Mouse (Mus musculus) heart, embryonic 13.5 days (tissue): ENCODE data around the gene Gm28305. TPM values are rescaled to one million over a fixed set of nuclear protein-coding genes. Genes with fewer than 3 reads are reported as not detected.

ENCODE experiments used
- ATAC-seq: fragments of 200-750 bp; cut with Nextera tagmentation; 2 replicates; pipeline ENCODE4 v1.8.0; 2017; ENCODE audit warnings: moderate TSS enrichment; ENCODE audit not compliant: insufficient number of reproducible peaks, low FRiP score, low TSS enrichment; ENCODE audit errors: extremely low read depth
- H3K27ac ChIP-seq: fragments of 300-500 bp; sonication (generic); replicated peaks from 2 replicates; pipeline ENCODE4 v1.5.1; 2015; ENCODE audit warnings: moderate library complexity, mild to moderate bottlenecking, inconsistent platforms
- H3K27me3 ChIP-seq: fragments of 300-500 bp; sonication (generic); replicated peaks from 2 replicates; pipeline ENCODE4 v1.6.1; 2015; ENCODE audit warnings: mild to moderate bottlenecking, inconsistent platforms
- H3K36me3 ChIP-seq: fragments of 300-500 bp; sonication (generic); 2 replicates; pipeline ENCODE4 v1.6.1; 2015; ENCODE audit warnings: mild to moderate bottlenecking, inconsistent platforms
- H3K4me1 ChIP-seq: fragments of 300-500 bp; sonication (generic); 2 replicates; pipeline ENCODE4 v1.6.1; 2015; ENCODE audit warnings: inconsistent platforms
- H3K4me2 ChIP-seq: fragments of 300-500 bp; sonication (generic); 2 replicates; pipeline ENCODE4 v1.6.1; 2015; ENCODE audit warnings: inconsistent platforms, mild to moderate bottlenecking, moderate library complexity
- H3K4me3 ChIP-seq: fragments of 300-500 bp; sonication (generic); 2 replicates; pipeline ENCODE4 v1.5.1; 2015; ENCODE audit warnings: moderate library complexity, mild to moderate bottlenecking, inconsistent platforms
- H3K9ac ChIP-seq: fragments of 300-500 bp; sonication (generic); 2 replicates; pipeline ENCODE4 v1.6.1; 2015; ENCODE audit warnings: inconsistent platforms, mild to moderate bottlenecking, moderate library complexity
- H3K9me3 ChIP-seq: fragments of 300-500 bp; sonication (generic); 2 replicates; pipeline ENCODE4 v1.6.1; 2016; ENCODE audit warnings: inconsistent platforms
- WGBS: fragments of 180-500 bp; shearing (Covaris S2); methylation state at CpG from one replicate; pipeline ENCODE4 v1.1.7; 2015; ENCODE audit warnings: mixed read lengths; 5-methylcytosine and 5-hydroxymethylcytosine counted together
- polyA plus RNA-seq: library from polyadenylated mRNA; unstranded; fragments of >200 nt; fragmentation: Nextera tagmentation; extraction: Ambion mirVana; gene quantifications from 2 replicates; pipeline ENCODE4 v1.2.1, GENCODE M21; 2015

Gm28305 gene
- polyA plus RNA-seq, 1 experiment from 2014 or later: not detected

DNA sequence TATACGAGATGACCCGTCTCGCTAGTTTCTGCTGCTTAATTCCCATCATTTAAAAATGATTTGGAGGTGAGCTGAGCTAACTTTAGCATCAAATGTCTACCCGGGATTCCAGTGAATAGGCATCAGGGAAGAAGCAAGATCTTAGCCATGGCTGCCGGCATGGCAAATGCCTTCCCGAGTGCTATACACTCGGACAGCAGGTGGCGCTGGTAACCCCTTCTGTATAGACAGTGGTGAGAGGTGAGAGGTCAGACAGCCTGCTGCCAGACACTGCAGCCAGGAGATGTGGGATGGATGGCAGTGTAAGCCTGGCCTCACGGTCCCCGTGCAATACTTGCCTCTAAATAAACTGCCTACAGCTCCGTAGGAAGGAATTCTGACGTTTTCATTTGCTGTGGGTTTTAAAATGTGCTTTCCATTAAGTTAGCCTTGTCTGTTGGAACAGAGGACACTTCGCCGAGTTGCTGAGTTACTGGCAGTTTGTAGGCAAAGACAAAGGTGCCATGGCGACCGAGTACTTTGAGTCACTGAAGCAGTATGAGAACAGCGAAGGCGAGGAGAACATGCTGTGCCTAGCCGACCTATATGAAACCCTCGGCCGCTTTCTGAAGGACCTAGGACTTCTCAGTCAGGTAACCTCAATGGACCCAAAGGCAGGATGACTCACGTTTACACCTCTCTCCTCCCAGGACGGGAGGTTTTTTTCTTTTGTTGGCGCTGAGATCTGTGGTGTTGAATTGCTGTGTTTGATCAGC is 5.0 kb upstream of the Gm28305 start:
- H3K9me3 ChIP-seq: no peaks in the 10 kb centered on the region
- WGBS: 49% methylated on average over 24 of the region's 24 CpGs
- H3K27ac ChIP-seq: no peak overlapping the region
- no peak overlapping the region for H3K4me3 ChIP-seq
- no peaks in the 10 kb centered on the region for H3K27me3 ChIP-seq
- H3K4me2 ChIP-seq: no peak overlapping the region
- H3K4me1 ChIP-seq: peaks cover 14% of the 10 kb centered on the region
- ATAC-seq: no peak
- peaks cover 75% of the 10 kb centered on the region for H3K36me3 ChIP-seq
- H3K9ac ChIP-seq: no peak overlapping the region

DNA sequence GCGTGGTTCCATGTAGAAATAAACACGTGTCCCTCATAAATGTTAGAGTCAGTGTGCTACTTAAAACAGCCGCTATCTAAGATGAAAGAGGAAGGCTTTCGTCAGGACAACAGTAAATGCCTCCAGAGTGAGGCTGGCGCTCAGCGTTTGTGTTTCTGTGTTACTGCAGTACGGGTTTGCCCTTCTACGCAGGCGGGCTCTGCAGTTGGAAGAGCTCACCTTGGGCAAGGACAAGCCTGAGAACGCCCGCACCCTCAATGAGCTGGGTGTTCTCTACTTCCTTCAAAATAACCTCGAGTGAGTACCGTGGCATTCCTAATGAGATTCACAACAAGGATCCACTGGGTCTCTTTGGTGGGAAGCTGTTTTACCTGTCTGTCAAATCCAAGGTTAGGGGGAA is 2.2 kb upstream of the Gm28305 start:
- peak overlapping the region; percentile 34 for H3K27ac ChIP-seq

DNA sequence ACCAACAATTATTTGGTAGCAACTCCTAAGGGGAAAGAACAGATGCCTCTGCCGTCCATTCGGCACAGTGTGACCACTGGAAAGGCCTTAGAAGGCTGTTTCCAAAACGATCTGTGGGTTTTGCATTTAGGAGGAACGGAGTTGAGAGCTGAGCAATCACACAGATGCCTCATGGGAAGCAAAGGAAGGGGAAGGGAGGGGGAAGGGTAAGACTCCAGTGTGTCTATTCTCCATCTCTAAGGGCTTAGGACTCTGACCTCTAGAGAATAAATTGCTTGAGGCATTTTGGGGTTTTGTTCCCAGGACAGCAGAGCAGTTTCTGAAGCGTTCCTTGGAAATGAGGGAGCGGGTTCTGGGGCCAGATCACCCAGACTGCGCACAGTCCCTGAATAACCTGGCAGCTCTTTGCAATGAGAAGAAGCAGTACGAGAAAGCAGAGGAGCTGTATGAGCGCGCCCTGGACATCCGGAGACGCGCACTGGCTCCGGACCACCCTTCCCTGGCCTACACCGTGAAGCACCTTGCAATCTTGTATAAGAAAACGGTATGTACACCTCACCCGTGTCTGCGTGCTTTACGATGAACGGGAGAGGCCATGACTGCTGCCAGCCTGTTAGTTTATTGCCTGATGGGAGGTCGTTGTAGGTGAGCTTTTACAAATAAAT is 1.3 kb upstream of the Gm28305 start:
- Histone ChIP-seq H3K27me3 (no peaks in the 10 kb centered on the region), H3K4me1 (peaks cover 14% of the 10 kb centered on the region), H3K27ac (no peak overlapping the region), H3K4me2 (no peak overlapping the region), H3K9ac (no peak overlapping the region), H3K36me3 (peaks cover 60% of the 10 kb centered on the region), H3K9me3 (no peaks in the 10 kb centered on the region), H3K4me3 (no peak overlapping the region)
- 83% methylated on average over 21 of the region's 21 CpGs for WGBS
- no peak for ATAC-seq

More for the DNA sequence above, 2.2 kb upstream of the Gm28305 start:
- H3K9ac ChIP-seq: no peak overlapping the region
- no peak overlapping the region for H3K4me3 ChIP-seq
- H3K4me1 ChIP-seq: peaks cover 14% of the 10 kb centered on the region
- ATAC-seq: no peak
- no peaks in the 10 kb centered on the region for H3K9me3 ChIP-seq
- 77% methylated on average over 13 of the region's 13 CpGs for WGBS
- no peak overlapping the region for H3K4me2 ChIP-seq
- H3K27me3 ChIP-seq: no peaks in the 10 kb centered on the region
- peaks cover 61% of the 10 kb centered on the region for H3K36me3 ChIP-seq

DNA sequence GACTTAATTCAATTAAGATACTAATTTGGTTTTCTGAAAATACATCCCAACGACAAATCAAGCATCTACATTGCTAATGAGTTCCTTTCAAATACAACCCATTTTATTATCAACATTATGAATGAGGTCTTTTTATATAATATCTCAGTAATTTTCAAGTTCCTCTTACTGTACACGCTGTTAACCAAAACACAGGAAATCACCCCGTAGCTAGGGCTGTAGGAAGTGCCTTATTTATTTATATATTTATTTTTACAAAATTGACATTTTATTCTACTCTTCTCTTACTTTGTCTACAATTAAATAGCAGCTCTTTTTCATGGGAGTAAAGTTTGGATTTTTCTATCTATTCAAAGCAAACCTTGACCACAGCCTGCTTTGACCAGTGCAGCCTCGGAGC is 720 bp upstream of the Gm28305 start:
- peaks cover 56% of the 10 kb centered on the region for H3K36me3 ChIP-seq
- H3K27ac ChIP-seq: no peak overlapping the region
- H3K4me2 ChIP-seq: no peak overlapping the region
- H3K9ac ChIP-seq: no peak overlapping the region
- H3K9me3 ChIP-seq: no peaks in the 10 kb centered on the region
- WGBS: 78% methylated on average over 4 of the region's 4 CpGs
- no peaks in the 10 kb centered on the region for H3K27me3 ChIP-seq
- ATAC-seq: no peak
- no peak overlapping the region for H3K4me3 ChIP-seq
- peaks cover 14% of the 10 kb centered on the region for H3K4me1 ChIP-seq

DNA sequence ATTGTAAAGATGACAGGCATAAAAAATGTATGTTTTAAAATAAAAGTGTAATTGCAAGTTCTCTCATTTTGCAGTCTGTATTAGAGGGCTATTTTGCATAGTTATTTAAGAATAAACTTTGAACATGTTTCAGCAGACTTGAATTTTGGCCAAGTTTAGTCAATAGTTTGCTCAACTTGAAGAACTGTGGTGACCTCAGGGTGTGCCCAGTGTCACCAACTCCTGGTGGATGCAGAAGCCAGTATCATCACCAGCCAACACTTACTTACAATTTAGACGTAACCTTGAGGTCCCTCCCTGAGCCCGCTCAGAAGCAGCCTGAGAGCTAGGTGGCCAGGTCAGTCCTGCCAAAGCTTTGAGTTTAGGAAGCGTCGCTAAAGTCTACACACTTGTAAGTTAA is 3.2 kb downstream of the Gm28305 start:
- ATAC-seq: no peak
- H3K27me3 ChIP-seq: no peaks in the 10 kb centered on the region
- WGBS: 71% methylated on average over 4 of the region's 4 CpGs
- no peak overlapping the region for H3K4me3 ChIP-seq
- H3K27ac ChIP-seq: no peak overlapping the region
- no peak overlapping the region for H3K9ac ChIP-seq
- H3K36me3 ChIP-seq: peaks cover 61% of the 10 kb centered on the region
- H3K4me2 ChIP-seq: no peak overlapping the region
- no peaks in the 10 kb centered on the region for H3K9me3 ChIP-seq
- no peaks in the 10 kb centered on the region for H3K4me1 ChIP-seq

DNA sequence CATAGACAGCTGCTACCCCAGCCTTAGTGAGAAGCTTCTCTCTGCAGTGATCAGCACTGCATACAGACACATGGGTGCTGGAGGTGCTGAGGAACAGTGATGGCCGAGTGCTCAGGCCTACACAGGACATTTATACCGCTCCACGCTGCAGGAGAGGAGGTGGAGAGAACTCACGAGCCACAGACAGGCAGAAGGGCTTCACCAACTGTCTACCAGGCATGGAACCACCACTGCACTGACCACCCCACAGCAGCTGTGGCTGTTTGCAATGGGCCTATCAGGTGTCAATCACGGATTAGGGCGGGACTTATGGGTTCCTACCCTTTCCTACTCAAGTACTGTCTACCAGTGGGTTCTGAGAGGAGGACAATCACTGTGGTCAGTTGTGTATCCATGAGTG is 10.6 kb downstream of the Gm28305 start:
- Histone ChIP-seq H3K27me3 (no peaks in the 10 kb centered on the region), H3K27ac (no peak overlapping the region), H3K4me2 (no peak overlapping the region), H3K9me3 (no peaks in the 10 kb centered on the region), H3K4me3 (no peak overlapping the region), H3K36me3 (peaks cover 99% of the 10 kb centered on the region), H3K9ac (no peak overlapping the region), H3K4me1 (no peaks in the 10 kb centered on the region)
- 86% methylated on average over 6 of the region's 6 CpGs for WGBS
- ATAC-seq: no peak

DNA sequence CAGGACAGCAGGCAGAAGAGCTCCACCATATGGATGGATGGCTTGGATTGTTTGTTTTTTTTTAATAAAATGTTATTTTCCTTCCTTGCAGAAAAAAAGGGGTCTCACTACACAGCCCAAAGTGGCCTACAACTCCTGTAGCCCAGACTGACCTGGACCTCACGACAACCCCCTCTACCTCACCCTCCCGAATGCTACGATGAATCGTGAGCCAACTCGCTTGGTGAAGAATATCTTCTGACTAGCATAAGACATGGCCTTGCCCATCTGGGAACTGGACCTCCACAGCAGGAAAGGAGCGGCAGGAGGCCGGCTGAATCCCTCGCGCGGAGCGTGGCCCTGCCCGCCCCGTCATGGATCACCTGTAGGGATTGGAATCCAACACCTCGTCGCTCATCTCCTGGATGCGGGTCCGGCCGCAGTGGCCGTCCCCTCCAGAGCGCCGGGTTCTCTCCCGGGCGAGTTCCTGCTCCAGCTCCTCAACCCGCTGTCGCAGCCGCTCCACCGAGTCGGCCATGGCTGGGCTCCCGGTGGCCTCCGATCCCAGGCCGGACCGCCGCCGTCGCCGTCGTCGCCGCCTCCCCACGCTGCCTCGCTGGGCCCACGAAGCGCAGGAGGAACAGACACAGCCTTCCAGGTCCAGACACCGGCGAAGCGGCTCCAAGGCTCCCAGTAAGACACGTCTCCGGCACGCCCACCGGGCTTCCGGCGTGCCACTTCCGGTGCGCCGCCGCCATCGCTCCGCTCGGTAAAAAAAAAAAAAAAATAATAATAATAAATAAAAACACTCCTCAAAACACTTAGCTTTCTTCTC is 22.2 kb downstream of the Gm28305 start, which contains the start of gene Uba5:
Gene Uba5, minus strand, starts transcription at position 705 of the 814 bp plus-strand sequence.
- ATAC-seq: peak; percentile 75; the same call in 1 of the 2 replicates
- H3K9me3 ChIP-seq: no peaks in the 10 kb centered on the region
- H3K4me3 ChIP-seq: peak within 1 kb of the TSS; percentile 82
- WGBS: under 1% methylated on average over 59 of the region's 59 CpGs
- H3K36me3 ChIP-seq: peaks cover 31% of the 10 kb centered on the region
- H3K9ac ChIP-seq: peak within 1 kb of the TSS; percentile 94
- peak within 1 kb of the TSS; percentile 95 for H3K4me2 ChIP-seq
- H3K27ac ChIP-seq: peak within 1 kb of the TSS; percentile 67
- H3K27me3 ChIP-seq: no peaks in the 10 kb centered on the region
- peaks cover 24% of the 10 kb centered on the region for H3K4me1 ChIP-seq

DNA sequence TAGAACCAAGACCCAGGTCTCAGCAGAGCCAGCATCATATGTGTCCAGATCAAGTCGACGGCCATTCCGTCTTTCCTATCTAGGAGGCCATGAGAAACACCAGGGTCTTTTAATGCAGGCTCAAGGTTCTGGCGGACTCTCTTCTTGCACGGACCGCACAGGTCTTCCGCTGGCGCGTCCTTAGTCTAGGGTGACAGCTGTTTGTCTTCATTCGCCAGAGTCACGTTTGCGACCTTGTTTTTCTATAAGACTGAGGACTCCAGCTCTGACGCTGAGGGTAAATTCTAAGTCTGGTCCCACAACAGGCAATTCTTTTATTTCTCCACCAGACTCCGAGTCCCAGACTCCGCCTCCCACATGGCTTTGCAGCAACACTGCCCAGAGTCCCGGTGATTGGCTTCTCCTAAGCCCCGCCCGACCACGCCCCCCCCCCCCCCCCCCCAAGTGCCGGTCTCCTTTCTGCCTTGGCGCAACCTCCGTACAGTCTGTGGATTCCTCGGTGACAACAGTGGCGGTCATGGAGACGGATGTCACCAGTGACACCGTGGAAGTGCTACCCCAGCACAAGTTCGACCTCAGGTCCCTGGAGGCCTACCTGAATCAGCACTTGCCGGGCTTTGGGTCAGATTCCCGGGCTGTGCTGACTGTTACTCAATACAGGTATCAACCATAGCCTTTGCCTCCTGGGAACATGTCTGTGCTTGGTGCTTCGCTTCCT is 22.9 kb downstream of the Gm28305 start, which contains the start of gene Acad11:
Gene Acad11, plus strand, starts transcription at position 134 of the 718 bp plus-strand sequence.
- ATAC-seq: peak; percentile 91
- Histone ChIP-seq H3K4me1 (peaks cover 24% of the 10 kb centered on the region), H3K9ac (peak within 1 kb of the TSS; percentile 94), H3K4me3 (peak within 1 kb of the TSS; percentile 82), H3K4me2 (peak within 1 kb of the TSS; percentile 95), H3K36me3 (peaks cover 24% of the 10 kb centered on the region), H3K9me3 (no peaks in the 10 kb centered on the region), H3K27me3 (no peaks in the 10 kb centered on the region), H3K27ac (peak within 1 kb of the TSS; percentile 67)
- WGBS: under 1% methylated on average over 30 of the region's 30 CpGs

DNA sequence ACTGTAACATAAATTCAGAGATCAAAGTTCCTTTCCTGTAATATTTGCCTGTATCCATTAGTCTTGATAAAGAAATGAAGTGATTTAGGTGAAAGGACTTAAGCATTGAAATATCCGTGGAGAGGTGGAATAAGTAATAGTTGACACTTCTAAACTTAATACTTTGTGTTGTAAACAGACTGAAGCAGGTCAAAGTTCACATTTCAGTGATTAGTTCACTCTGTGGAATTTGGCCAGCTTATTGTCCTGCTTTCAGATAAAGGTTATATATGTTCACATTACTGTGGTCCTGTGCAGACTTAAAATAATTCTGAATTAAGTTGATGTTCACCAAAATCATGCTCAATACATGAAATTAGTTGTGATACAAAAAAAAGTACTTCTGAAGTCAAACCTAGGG is 24.1 kb downstream of the Gm28305 start:
- H3K9me3 ChIP-seq: no peaks in the 10 kb centered on the region
- peaks cover 17% of the 10 kb centered on the region for H3K36me3 ChIP-seq
- H3K27me3 ChIP-seq: no peaks in the 10 kb centered on the region
- no peak overlapping the region for H3K4me2 ChIP-seq
- H3K27ac ChIP-seq: no peak overlapping the region
- H3K4me1 ChIP-seq: peaks cover 24% of the 10 kb centered on the region
- 21% methylated on average over 1 of the region's 1 CpGs for WGBS
- ATAC-seq: no peak
- H3K4me3 ChIP-seq: no peak overlapping the region
- H3K9ac ChIP-seq: no peak overlapping the region

DNA sequence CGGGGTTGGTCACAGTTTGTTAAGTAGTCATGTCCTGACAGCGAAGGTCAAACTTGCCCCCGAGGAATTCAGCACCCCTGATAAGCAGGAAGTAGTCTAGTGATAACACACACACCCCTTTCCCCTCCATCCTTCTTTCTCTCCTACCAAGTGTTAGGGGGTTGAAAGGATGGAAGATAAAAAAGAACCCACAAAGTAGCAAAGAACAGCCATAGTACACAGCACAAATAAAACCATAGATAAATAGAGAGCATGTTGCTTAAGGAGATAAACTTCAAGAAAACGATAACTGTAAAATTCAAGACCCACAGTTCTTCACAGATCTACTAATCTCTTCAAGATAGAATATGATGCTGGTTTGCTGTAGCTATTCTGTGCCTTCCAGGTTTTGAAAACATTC is 29.8 kb downstream of the Gm28305 start:
- WGBS: 34% methylated on average over 4 of the region's 4 CpGs
- no peaks in the 10 kb centered on the region for H3K4me1 ChIP-seq
- no peaks in the 10 kb centered on the region for H3K9me3 ChIP-seq
- no peak overlapping the region for H3K4me2 ChIP-seq
- no peak overlapping the region for H3K27ac ChIP-seq
- no peaks in the 10 kb centered on the region for H3K36me3 ChIP-seq
- no peaks in the 10 kb centered on the region for H3K27me3 ChIP-seq
- no peak overlapping the region for H3K9ac ChIP-seq
- no peak for ATAC-seq
- no peak overlapping the region for H3K4me3 ChIP-seq
